Mouse (Mus musculus): ENCODE measurements at regions not wholly inside any gene's neighbourhood (a gene's known extent, or its start where the extent isn't known, plus 50 kb on each side); places are given as distances from the start of the nearest gene placed in this dataset.
A peak's percentile ranks its signal among the peaks of the same experiment; 100 is the strongest.

- DNase-seq, result no peak
Observed at GRCm38 (mm10) chr1:35429471-35429870, 579.7 kb downstream of the Plekhb2 start.

- DNase-seq, result no peak
Observed at GRCm38 (mm10) chr1:35435721-35436120, 585.9 kb downstream of the Plekhb2 start.

- DNase-seq, result no peak
Observed at GRCm38 (mm10) chr1:35447345-35447744, 597.6 kb downstream of the Plekhb2 start.

GRCm38 (mm10) chr1:35452441-35453107, 602.8 kb downstream of the Plekhb2 start:
- DNase-seq, result no peak

GRCm38 (mm10) chr1:35457591-35457990, 607.8 kb downstream of the Plekhb2 start:
- DNase-seq, result no peak

GRCm38 (mm10) chr1:35465081-35465480, 603.1 kb upstream of the Hs6st1 start:
- DNase-seq, result peak; percentile 8

- DNase-seq, result no peak
Observed at GRCm38 (mm10) chr1:35469185-35469753, 598.9 kb upstream of the Hs6st1 start.

- no peak for DNase-seq
Observed at GRCm38 (mm10) chr1:35478262-35478661, 589.9 kb upstream of the Hs6st1 start.

GRCm38 (mm10) chr1:35495963-35496362, 572.2 kb upstream of the Hs6st1 start:
- DNase-seq, result peak; percentile 44

GRCm38 (mm10) chr1:35522951-35523350, 545.2 kb upstream of the Hs6st1 start:
- DNase-seq, result peak; percentile 27

GRCm38 (mm10) chr1:35523790-35524362, 544.3 kb upstream of the Hs6st1 start:
- DNase-seq, result no peak

GRCm38 (mm10) chr1:35524788-35525187, 543.4 kb upstream of the Hs6st1 start:
- no peak for DNase-seq

GRCm38 (mm10) chr1:35527750-35528476, 540.3 kb upstream of the Hs6st1 start:
- peak; percentile 36 for DNase-seq

- no peak for DNase-seq
Observed at GRCm38 (mm10) chr1:35535470-35535869, 532.7 kb upstream of the Hs6st1 start.

GRCm38 (mm10) chr1:35536276-35536675, 531.9 kb upstream of the Hs6st1 start:
- peak; percentile 13 for DNase-seq

- DNase-seq, result no peak
Observed at GRCm38 (mm10) chr1:35548845-35549244, 519.4 kb upstream of the Hs6st1 start.

GRCm38 (mm10) chr1:35551503-35551902, 516.7 kb upstream of the Hs6st1 start:
- DNase-seq, result no peak

GRCm38 (mm10) chr1:35562786-35563185, 505.4 kb upstream of the Hs6st1 start:
- peak; percentile 45 for DNase-seq

- no peak for DNase-seq
Observed at GRCm38 (mm10) chr1:35575203-35575602, 493.0 kb upstream of the Hs6st1 start.

GRCm38 (mm10) chr1:35579392-35579791, 488.8 kb upstream of the Hs6st1 start:
- no peak for DNase-seq

- DNase-seq, result no peak
Observed at GRCm38 (mm10) chr1:35579992-35580391, 488.2 kb upstream of the Hs6st1 start.

GRCm38 (mm10) chr1:35580474-35580873, 487.7 kb upstream of the Hs6st1 start:
- no peak for DNase-seq

GRCm38 (mm10) chr1:35587900-35588299, 480.3 kb upstream of the Hs6st1 start:
- DNase-seq, result no peak

GRCm38 (mm10) chr1:35588939-35589338, 479.3 kb upstream of the Hs6st1 start:
- DNase-seq, result no peak

Data from kidney, postnatal 14 days (tissue).